Mouse (Mus musculus): ENCODE measurements around the gene Clstn2. TPM values are rescaled to one million over a fixed set of nuclear protein-coding genes. Genes with fewer than 3 reads are reported as not detected.

The Clstn2 gene
- polyA plus RNA-seq, 1 experiment from 2014 or later: 0.82 TPM

DNA sequence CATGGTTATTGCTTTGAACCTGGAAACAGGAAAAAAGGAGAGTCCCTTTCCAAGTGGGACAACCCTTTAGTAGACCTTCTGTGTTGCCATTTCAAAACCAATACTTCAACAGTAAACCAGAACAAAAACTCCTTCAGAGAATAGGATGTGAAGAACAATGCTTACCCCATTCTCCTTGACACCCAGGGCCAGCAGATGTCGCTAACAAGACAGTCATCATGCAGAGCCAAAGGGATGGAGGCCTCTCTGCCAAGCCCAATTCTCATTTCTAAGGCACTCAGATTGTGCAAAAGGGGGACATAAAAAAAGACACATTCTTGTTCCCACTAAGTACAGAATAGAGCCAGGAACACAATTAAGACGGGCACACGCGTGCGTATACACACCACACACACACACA lies 16.4 kb downstream of the Clstn2 start:
- no peak for ATAC-seq (ENCODE audit: low FRiP score, low TSS enrichment)
- TF ChIP-seq CTCF (IDR thresholded peaks at IDR 0.05; ENCODE audit: low read depth): 0 out of 2 replicates have a peak, but pooled peaks have one; percentile 13
- no peak for TF ChIP-seq EP300 (optimal IDR thresholded peaks at IDR 0.05)
- no peaks in the 10 kb centered on the region for H3K9me3 ChIP-seq (ENCODE audit: control insufficient read depth, low read length)

DNA sequence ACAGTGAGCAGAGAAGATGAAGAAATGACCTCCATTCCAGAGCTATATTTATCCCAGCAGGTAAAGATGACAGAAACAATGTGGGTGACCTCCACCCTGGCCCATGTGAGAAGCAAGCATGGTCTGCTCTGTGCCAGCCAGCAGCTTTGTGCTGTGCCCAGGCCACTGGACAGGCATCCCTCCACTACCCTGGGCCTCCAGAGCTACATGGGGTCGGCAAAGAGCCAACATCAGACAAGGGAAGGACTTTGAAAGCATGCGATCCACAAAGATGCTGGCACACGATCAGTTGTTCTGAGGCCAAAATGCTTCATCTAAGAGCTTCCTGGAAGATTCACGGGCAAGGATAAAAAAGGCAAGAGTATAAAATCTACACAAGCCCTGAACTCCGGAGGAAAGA lies 36.6 kb downstream of the Clstn2 start:
- Histone ChIP-seq H3K4me1 (replicated peaks; ENCODE audit: control insufficient read depth, insufficient read depth) (no peaks in the 10 kb centered on the region), H3K4me3 (ENCODE audit: low read depth, low read length) (no peak overlapping the region), H3K9ac (ENCODE audit: low read length) (no peak overlapping the region), H3K27ac (replicated peaks) (no peak overlapping the region), H3K4me2 (replicated peaks; ENCODE audit: low read depth) (no peak overlapping the region), H3K9me3 (ENCODE audit: control insufficient read depth, low read length) (no peaks in the 10 kb centered on the region), H3K27me3 (ENCODE audit: control insufficient read depth, insufficient read depth, low read length) (no peaks in the 10 kb centered on the region), H3K36me3 (ENCODE audit: control insufficient read depth, insufficient read depth, low read length) (no peaks in the 10 kb centered on the region)
- TF ChIP-seq CTCF (IDR thresholded peaks at IDR 0.05; ENCODE audit: low read depth) (no peak), EP300 (optimal IDR thresholded peaks at IDR 0.05) (no peak)
- WGBS: 67% methylated on average over 5 of the region's 5 CpGs
- ATAC-seq (ENCODE audit: low FRiP score, low TSS enrichment): no peak
- DNase-seq (ENCODE audit: low spot score): no peak

More for the DNA sequence above, 16.4 kb downstream of the Clstn2 start:
- no peaks in the 10 kb centered on the region for H3K36me3 ChIP-seq (ENCODE audit: control insufficient read depth, insufficient read depth, low read length)
- H3K4me2 ChIP-seq (replicated peaks; ENCODE audit: low read depth): no peak overlapping the region
- no peaks in the 10 kb centered on the region for H3K27me3 ChIP-seq (ENCODE audit: control insufficient read depth, insufficient read depth, low read length)
- no peaks in the 10 kb centered on the region for H3K4me1 ChIP-seq (replicated peaks; ENCODE audit: control insufficient read depth, insufficient read depth)
- 88% methylated on average over 5 of the region's 5 CpGs for WGBS
- H3K9ac ChIP-seq (ENCODE audit: low read length): no peak overlapping the region
- DNase-seq (ENCODE audit: low spot score): no peak
- H3K27ac ChIP-seq (replicated peaks): no peak overlapping the region
- H3K4me3 ChIP-seq (ENCODE audit: low read depth, low read length): no peak overlapping the region

DNA sequence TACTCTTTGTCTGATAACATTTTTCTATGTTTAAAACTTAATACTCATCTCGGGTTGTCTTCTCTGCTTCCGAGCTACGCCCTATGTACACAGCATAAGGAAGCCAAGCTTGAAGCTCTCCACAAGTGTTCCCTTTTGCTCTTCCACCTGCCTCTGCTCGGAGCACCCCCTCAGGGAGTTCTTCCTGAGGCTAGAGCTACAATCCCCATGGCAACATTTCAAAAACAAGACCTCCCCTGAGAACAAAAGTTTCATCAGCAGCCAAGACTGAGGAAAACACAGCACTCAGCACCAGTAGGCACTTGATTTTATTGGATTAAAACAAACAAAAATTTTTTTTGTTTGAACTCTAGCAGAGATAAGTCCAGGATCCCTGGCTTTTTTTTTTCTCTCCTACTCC lies 37.3 kb downstream of the Clstn2 start:
- Histone ChIP-seq H3K27me3 (ENCODE audit: control insufficient read depth, insufficient read depth, low read length) (no peaks in the 10 kb centered on the region), H3K36me3 (ENCODE audit: control insufficient read depth, insufficient read depth, low read length) (no peaks in the 10 kb centered on the region), H3K9ac (ENCODE audit: low read length) (no peak overlapping the region), H3K4me3 (ENCODE audit: low read depth, low read length) (no peak overlapping the region), H3K27ac (replicated peaks) (no peak overlapping the region), H3K4me1 (replicated peaks; ENCODE audit: control insufficient read depth, insufficient read depth) (no peaks in the 10 kb centered on the region), H3K4me2 (replicated peaks; ENCODE audit: low read depth) (no peak overlapping the region), H3K9me3 (ENCODE audit: control insufficient read depth, low read length) (no peaks in the 10 kb centered on the region)
- TF ChIP-seq CTCF (IDR thresholded peaks at IDR 0.05; ENCODE audit: low read depth): no peak
- TF ChIP-seq EP300 (optimal IDR thresholded peaks at IDR 0.05): no peak
- ATAC-seq (ENCODE audit: low FRiP score, low TSS enrichment) (no peak), DNase-seq (ENCODE audit: low spot score) (no peak)
- WGBS: 52% methylated on average over 4 of the region's 4 CpGs

DNA sequence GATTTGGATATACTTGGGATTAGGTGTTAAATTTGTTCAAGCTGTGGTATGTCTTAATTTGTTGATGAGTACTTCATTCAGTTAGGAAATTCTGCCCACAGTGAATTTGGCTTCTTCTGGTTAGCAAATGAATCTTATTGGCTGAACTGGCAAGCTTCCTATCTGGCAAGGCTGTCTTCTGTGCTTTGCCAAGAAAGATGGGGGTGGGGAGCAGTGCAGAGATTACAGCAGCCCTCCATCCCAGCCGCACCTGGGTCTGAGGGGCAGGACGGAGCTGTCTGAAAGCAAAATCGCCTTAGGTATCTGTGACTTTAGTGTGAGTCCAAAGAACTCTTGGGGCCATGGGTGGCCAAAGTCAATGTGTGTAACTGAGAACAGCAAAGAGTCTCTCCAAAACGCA lies 40.9 kb downstream of the Clstn2 start:
- Histone ChIP-seq H3K9me3 (ENCODE audit: control insufficient read depth, low read length) (no peaks in the 10 kb centered on the region), H3K4me2 (replicated peaks; ENCODE audit: low read depth) (no peak overlapping the region), H3K4me3 (ENCODE audit: low read depth, low read length) (no peak overlapping the region), H3K36me3 (ENCODE audit: control insufficient read depth, insufficient read depth, low read length) (no peaks in the 10 kb centered on the region), H3K9ac (ENCODE audit: low read length) (no peak overlapping the region), H3K27me3 (ENCODE audit: control insufficient read depth, insufficient read depth, low read length) (no peaks in the 10 kb centered on the region), H3K27ac (replicated peaks) (no peak overlapping the region), H3K4me1 (replicated peaks; ENCODE audit: control insufficient read depth, insufficient read depth) (no peaks in the 10 kb centered on the region)
- ATAC-seq (ENCODE audit: low FRiP score, low TSS enrichment) (no peak), DNase-seq (ENCODE audit: low spot score) (no peak)
- WGBS: 57% methylated on average over 4 of the region's 4 CpGs
- TF ChIP-seq EP300 (optimal IDR thresholded peaks at IDR 0.05): no peak
- no peak for TF ChIP-seq CTCF (IDR thresholded peaks at IDR 0.05; ENCODE audit: low read depth)

DNA sequence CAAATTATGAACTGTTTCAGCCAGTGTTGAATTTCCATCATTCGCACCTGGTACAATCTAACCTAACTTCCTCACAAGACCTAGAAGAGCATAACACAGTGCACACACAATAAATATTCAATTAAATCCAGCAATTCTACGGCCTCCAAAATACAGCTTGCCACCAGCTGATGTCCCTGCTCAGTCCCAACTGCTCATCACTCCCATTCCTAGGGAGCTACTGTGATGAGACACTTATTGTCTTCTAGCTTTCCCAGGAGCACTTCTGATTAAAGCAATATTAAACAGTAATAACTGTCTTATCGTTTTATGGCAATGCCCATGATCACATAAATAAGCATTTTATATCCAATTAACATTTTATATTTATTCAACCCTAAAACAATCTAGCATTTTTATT lies 55.6 kb downstream of the Clstn2 start:
- no peaks in the 10 kb centered on the region for H3K27me3 ChIP-seq (ENCODE audit: control insufficient read depth, insufficient read depth, low read length)
- H3K9me3 ChIP-seq (ENCODE audit: control insufficient read depth, low read length): no peaks in the 10 kb centered on the region
- TF ChIP-seq CTCF (IDR thresholded peaks at IDR 0.05; ENCODE audit: low read depth) (no peak), EP300 (optimal IDR thresholded peaks at IDR 0.05) (no peak)
- no peak overlapping the region for H3K4me3 ChIP-seq (ENCODE audit: low read depth, low read length)
- WGBS: 83% methylated on average over 3 of the region's 3 CpGs
- no peak overlapping the region for H3K27ac ChIP-seq (replicated peaks)
- ATAC-seq (ENCODE audit: low FRiP score, low TSS enrichment) (no peak), DNase-seq (ENCODE audit: low spot score) (no peak)
- no peaks in the 10 kb centered on the region for H3K4me1 ChIP-seq (replicated peaks; ENCODE audit: control insufficient read depth, insufficient read depth)
- H3K36me3 ChIP-seq (ENCODE audit: control insufficient read depth, insufficient read depth, low read length): no peaks in the 10 kb centered on the region
- no peak overlapping the region for H3K9ac ChIP-seq (ENCODE audit: low read length)
- no peak overlapping the region for H3K4me2 ChIP-seq (replicated peaks; ENCODE audit: low read depth)

- Histone ChIP-seq H3K4me3 (ENCODE audit: low read depth, low read length) (no peak overlapping the region), H3K9ac (ENCODE audit: low read length) (no peak overlapping the region), H3K27ac (replicated peaks) (no peak overlapping the region), H3K9me3 (ENCODE audit: control insufficient read depth, low read length) (no peaks in the 10 kb centered on the region), H3K4me1 (replicated peaks; ENCODE audit: control insufficient read depth, insufficient read depth) (no peaks in the 10 kb centered on the region), H3K27me3 (ENCODE audit: control insufficient read depth, insufficient read depth, low read length) (no peaks in the 10 kb centered on the region), H3K36me3 (ENCODE audit: control insufficient read depth, insufficient read depth, low read length) (no peaks in the 10 kb centered on the region), H3K4me2 (replicated peaks; ENCODE audit: low read depth) (no peak overlapping the region)
- TF ChIP-seq EP300 (optimal IDR thresholded peaks at IDR 0.05) (no peak), CTCF (IDR thresholded peaks at IDR 0.05; ENCODE audit: low read depth) (no peak)
- DNase-seq (ENCODE audit: low spot score): no peak
- 77% methylated on average over 13 of the region's 13 CpGs for WGBS
- ATAC-seq (ENCODE audit: low FRiP score, low TSS enrichment): no peak
These were observed 58.1 kb downstream of the Clstn2 start for GRCm38 (mm10) chr9:97974801-97975347.

All from stomach, postnatal 0 days (tissue).